Comparison of ENCODE assay signal across 33 mouse cellular contexts in the genomic region with DNA sequence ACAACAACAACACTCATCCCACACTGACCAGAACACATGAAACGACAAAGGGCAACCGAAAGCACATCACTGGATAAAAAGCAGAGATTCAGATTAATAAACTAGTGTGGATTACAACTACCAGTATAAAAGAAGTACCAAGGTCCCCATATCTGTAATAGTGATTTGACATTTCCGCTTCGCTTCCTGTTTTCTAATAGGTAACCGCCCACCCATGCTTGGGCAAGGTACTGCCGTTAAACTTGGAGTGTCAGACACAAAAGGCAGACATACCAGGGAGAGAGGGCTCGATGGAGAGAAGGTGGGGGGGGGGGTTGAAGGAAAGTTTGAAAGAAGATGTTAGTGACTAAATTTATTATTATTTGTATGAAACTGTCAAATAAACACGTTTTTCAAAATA. TPM values are rescaled to one million over a fixed set of nuclear protein-coding genes. Genes with fewer than 3 reads are reported as not detected.
DNase-seq lines count a peak whose midpoint lies in the region; ATAC-seq and TF ChIP-seq lines count a peak whose summit lies in the region.
"Had no signal": no experiment of that assay in that cellular context is flagged by ENCODE, and none has a peak within 500 bp of the region (broad histone marks: within the 10 kb centered on the region; RNA-seq: fewer than 3 reads in every experiment).

No protein-coding gene starts in this region.

- no peak for TF ChIP-seq POLR2A in MEL (IDR thresholded peaks at IDR 0.05; ENCODE audit: control insufficient read depth in 1 of 2, insufficient read depth in 1 of 2, low read depth in 1 of 2, low read length in 2 of 2, poor library complexity in 1 of 2)

- H3K79me2 ChIP-seq in MEL (ENCODE audit: control insufficient read depth, insufficient read depth, low read length, poor library complexity): peaks cover 4% of the 10 kb centered on the region; the same call in 1 of the 2 replicates

- H3K4me1 ChIP-seq in MEL (ENCODE audit: control insufficient read depth in 1 of 2, insufficient read depth in 2 of 2, low read length in 2 of 2): peaks cover 0 to 8% of the 10 kb centered on the region in 2 experiments; a peak in 3 of 4 replicates
- H3K4me1 ChIP-seq in heart, embryonic 11.5 days (ENCODE audit: control insufficient read depth, insufficient read depth, low read length): peaks cover 7% of the 10 kb centered on the region
- H3K4me1 ChIP-seq: embryonic facial prominence, embryonic 12.5 days; embryonic facial prominence, embryonic 15.5 days; hindbrain, embryonic 12.5 days had no signal

- WGBS in heart, embryonic 11.5 days (ENCODE audit: insufficient replicate concordance): 78% methylated on average over 8 of the region's 8 CpGs

- H3K27ac ChIP-seq in MEL (ENCODE audit: control insufficient read depth, low read depth, low read length): no peak overlapping the region
- no peak overlapping the region for H3K27ac ChIP-seq in heart, embryonic 11.5 days (ENCODE audit: low read depth, low read length)
- H3K27ac ChIP-seq: embryonic facial prominence, embryonic 12.5 days; embryonic facial prominence, embryonic 15.5 days; gastrocnemius, adult 2 months; heart, embryonic 13.5 days; hindbrain, embryonic 12.5 days; hindbrain, embryonic 15.5 days had no signal

- no peak for TF ChIP-seq CTCF in MEL (IDR thresholded peaks at IDR 0.05 in 2 of 3, conservative IDR thresholded peaks at IDR 0.05 in 1 of 3; ENCODE audit: control insufficient read depth in 1 of 3, insufficient read depth in 1 of 3, low read depth in 2 of 3, low read length in 3 of 3, poor library complexity in 1 of 3, severe bottlenecking in 1 of 3)

- peak; percentile 14 for DNase-seq in CD4-positive, CD25-positive, alpha-beta regulatory T cell, adult 2 months (ENCODE audit: low read depth, low spot score)
- DNase-seq in MEL (ENCODE audit: low read depth, low spot score): peak; percentile 66
- no peak for DNase-seq in c-Kit-positive CD71-positive TER-119-positive erythroid progenitor cells, embryonic 14.5 days (ENCODE audit: low spot score)
- no peak for DNase-seq in testis, postnatal 14 days (ENCODE audit: low spot score)
- DNase-seq: adrenal gland, adult 8-10 months; adrenal gland, postnatal 25 days; cerebellum, adult 18-20 months; cerebellum, adult 9-10 months; cerebellum, postnatal 14 days; forebrain, postnatal 0 days; gastrocnemius, adult 2 months; gastrocnemius, postnatal 14 days; heart, adult 18-20 months; heart, postnatal 14 days; heart, postnatal 4 days had no signal

- no peaks in the 10 kb centered on the region for H3K27me3 ChIP-seq in MEL (ENCODE audit: control insufficient read depth in 1 of 2, insufficient read depth in 2 of 2, low read length in 2 of 2)
- no peaks in the 10 kb centered on the region for H3K27me3 ChIP-seq in heart, embryonic 11.5 days (ENCODE audit: control insufficient read depth, insufficient read depth, low read length)
- H3K27me3 ChIP-seq: CH12.LX; embryonic facial prominence, embryonic 12.5 days; embryonic facial prominence, embryonic 15.5 days; heart, embryonic 13.5 days had no signal

- no peak for TF ChIP-seq RAD21 in MEL (IDR thresholded peaks at IDR 0.05; ENCODE audit: low read depth, low read length)

- no peak overlapping the region for H3K4me2 ChIP-seq in heart, embryonic 11.5 days
- H3K4me2 ChIP-seq: embryonic facial prominence, embryonic 12.5 days; embryonic facial prominence, embryonic 15.5 days; heart, embryonic 13.5 days; hindbrain, embryonic 12.5 days; hindbrain, embryonic 15.5 days had no signal

- no peak for ATAC-seq in CD4-positive, CD25-positive, alpha-beta regulatory T cell, adult 4 months
- peak; percentile 43 to 59; a peak in 2 of 4 replicates for ATAC-seq in hematopoietic stem cell, adult 5-6 weeks (replicated peaks in 1 of 2; ENCODE audit: insufficient read depth in 1 of 2, low FRiP score in 2 of 2, low TSS enrichment in 1 of 2, low read depth in 1 of 2, poor library complexity in 2 of 2, severe bottlenecking in 2 of 2)
- 0 out of 2 replicates have a peak, but pooled peaks have one; percentile 21 for ATAC-seq in neutrophil, adult 5-6 weeks (ENCODE audit: extremely low read depth, insufficient number of reproducible peaks, low FRiP score, poor library complexity, severe bottlenecking)
- ATAC-seq in heart, embryonic 11.5 days (replicated peaks; ENCODE audit: insufficient number of reproducible peaks, low FRiP score, low TSS enrichment): no peak
- ATAC-seq: forebrain, embryonic 14.5 days; forebrain, postnatal 0 days had no signal

- H3K9ac ChIP-seq in MEL (ENCODE audit: control insufficient read depth, low read depth, low read length, poor library complexity, severe bottlenecking): 0 out of 2 replicates have a peak overlapping the region, but pooled peaks have one; percentile 11
- H3K9ac ChIP-seq in heart, embryonic 11.5 days (ENCODE audit: low read depth, low read length): no peak overlapping the region
- H3K9ac ChIP-seq: embryonic facial prominence, embryonic 12.5 days; embryonic facial prominence, embryonic 15.5 days; forebrain, postnatal 0 days; heart, embryonic 13.5 days; hindbrain, embryonic 12.5 days; hindbrain, embryonic 15.5 days had no signal

- no peak overlapping the region for H3K4me3 ChIP-seq in MEL (ENCODE audit: control insufficient read depth in 1 of 2, insufficient read depth in 1 of 2, low read depth in 2 of 2, low read length in 2 of 2)
- no peak overlapping the region for H3K4me3 ChIP-seq in heart, embryonic 11.5 days (ENCODE audit: low read depth, low read length)
- H3K4me3 ChIP-seq: embryonic facial prominence, embryonic 12.5 days; embryonic facial prominence, embryonic 15.5 days; gastrocnemius, adult 2 months; heart, embryonic 13.5 days; hindbrain, embryonic 12.5 days; hindbrain, embryonic 15.5 days had no signal

- no peak for TF ChIP-seq EP300 in MEL (IDR thresholded peaks at IDR 0.05; ENCODE audit: low read depth in 1 of 2, low read length in 2 of 2)

- peaks cover 0 to 18% of the 10 kb centered on the region in 2 experiments; a peak in 2 of 4 replicates for H3K36me3 ChIP-seq in MEL (ENCODE audit: control insufficient read depth in 1 of 2, insufficient read depth in 2 of 2, low read length in 2 of 2)
- H3K36me3 ChIP-seq in heart, embryonic 11.5 days (ENCODE audit: control insufficient read depth, insufficient read depth, low read length): no peaks in the 10 kb centered on the region
- H3K36me3 ChIP-seq: embryonic facial prominence, embryonic 12.5 days; embryonic facial prominence, embryonic 15.5 days; G1E; heart, embryonic 13.5 days; hindbrain, embryonic 12.5 days; hindbrain, embryonic 15.5 days had no signal

- H3K9me3 ChIP-seq in MEL (replicated peaks; ENCODE audit: insufficient read depth, low read length): no peaks in the 10 kb centered on the region
- no peaks in the 10 kb centered on the region for H3K9me3 ChIP-seq in heart, embryonic 11.5 days (replicated peaks; ENCODE audit: control insufficient read depth, low read length)
- H3K9me3 ChIP-seq: embryonic facial prominence, embryonic 12.5 days; embryonic facial prominence, embryonic 15.5 days; G1E; heart, embryonic 13.5 days; hindbrain, embryonic 12.5 days; hindbrain, embryonic 15.5 days had no signal

TF ChIP-seq in MEL, 35 proteins besides CTCF, POLR2A, EP300 and RAD21:
- TF ChIP-seq JUND (IDR thresholded peaks at IDR 0.05; ENCODE audit: low read depth, low read length) (no peak), HCFC1 (IDR thresholded peaks at IDR 0.05; ENCODE audit: low read depth, low read length) (no peak), ELF1 (IDR thresholded peaks at IDR 0.05; ENCODE audit: low read depth, low read length) (no peak), RCOR1 (IDR thresholded peaks at IDR 0.05; ENCODE audit: low read depth, low read length) (peak; percentile 47; the same call in 1 of the 2 replicates)

RNA-seq across cellular contexts. Expression of gene Snx13, which starts 5.0 kb away (rescaled TPM):
- 10 to 100 TPM; 25.6 to 27.6 TPM for polyA plus RNA-seq in CD4-positive, CD25-positive, alpha-beta regulatory T cell, adult 4 months (2017; shearing (Covaris generic))
- total RNA-seq in MEL (2012; rRNA removed): 5.3 and 6.2 TPM in 2 replicates
- polyA plus RNA-seq in MEL (2012; ENCODE audit: insufficient read depth in 1 of 2, insufficient read length in 2 of 2, low read depth in 1 of 2, low replicate concordance in 2 of 2, missing spikeins in 1 of 2): 1 to 10 TPM in 1 of 2 experiments, not detected in 1; 7.6 TPM
- 30.8 and 42.6 TPM in 2 replicates for total RNA-seq in hematopoietic stem cell, adult 5-6 weeks (2017)
- 50.0 and 65.9 TPM in 2 replicates for total RNA-seq in neutrophil, adult 5-6 weeks (2017)
- polyA plus RNA-seq in heart, embryonic 11.5 days (2014; fragmentation: Nextera tagmentation; extraction: Ambion mirVana): 26.8 and 37.4 TPM in 2 replicates

RNA-seq across cellular contexts. Expression of gene Prps1l1, which starts 57.4 kb away (rescaled TPM):
- polyA plus RNA-seq in CD4-positive, CD25-positive, alpha-beta regulatory T cell, adult 4 months (2017; shearing (Covaris generic)): 1 to 10 TPM; 3.5 to 4.8 TPM
- not detected in 2 replicates for total RNA-seq in MEL (2012; rRNA removed)
- polyA plus RNA-seq in MEL (2012; ENCODE audit: insufficient read depth in 1 of 2, insufficient read length in 2 of 2, low read depth in 1 of 2, low replicate concordance in 2 of 2, missing spikeins in 1 of 2): not detected
- 1.0 TPM in 1 of 2 replicates, not detected in the other for total RNA-seq in hematopoietic stem cell, adult 5-6 weeks (2017)
- 6.4 and 7.9 TPM in 2 replicates for total RNA-seq in neutrophil, adult 5-6 weeks (2017)
- polyA plus RNA-seq in heart, embryonic 11.5 days (2014; fragmentation: Nextera tagmentation; extraction: Ambion mirVana): not detected in 2 replicates
- total RNA-seq: adrenal gland, adult 8-10 months; adrenal gland, postnatal 25 days; CH12.LX; forebrain, postnatal 0 days; gastrocnemius, adult 2 months; gastrocnemius, postnatal 14 days; gastrocnemius, postnatal 4 days; heart, adult 18-20 months; heart, postnatal 14 days; heart, postnatal 4 days had no signal
- polyA plus RNA-seq: brain, embryonic 14.5 days; C2C12; embryonic facial prominence, embryonic 12.5 days; embryonic facial prominence, embryonic 15.5 days; forebrain, embryonic 11.5 days; forebrain, embryonic 14.5 days; forebrain, postnatal 0 days; frontal cortex, adult 2 months; G1E; heart, embryonic 13.5 days; hindbrain, embryonic 12.5 days; hindbrain, embryonic 15.5 days; intestine, embryonic 14.5 days had no signal

Comparison
In these comparisons a context has a peak if more than half of its experiments do, and no peak if none do; other contexts are left out.
1. DNase-seq: peak in CD4-positive, CD25-positive, alpha-beta regulatory T cell, adult 2 months (single experiment) and MEL (single experiment); none in c-Kit-positive CD71-positive TER-119-positive erythroid progenitor cells, embryonic 14.5 days (single experiment) and testis, postnatal 14 days (single experiment).
2. ATAC-seq: peak in hematopoietic stem cell, adult 5-6 weeks (2 of 2) and neutrophil, adult 5-6 weeks (single experiment); none in CD4-positive, CD25-positive, alpha-beta regulatory T cell, adult 4 months (single experiment) and heart, embryonic 11.5 days (single experiment).